Mouse (Mus musculus) hindbrain, postnatal 0 days (tissue): ENCODE measurements around the gene Hadhb. TPM values are rescaled to one million over a fixed set of nuclear protein-coding genes. Genes with fewer than 3 reads are reported as not detected.

Source experiments
- ATAC-seq: fragments of 200-750 bp; cut with Nextera tagmentation; 2 replicates; pipeline ENCODE4 v1.8.0; 2017; ENCODE audit warnings: mild to moderate bottlenecking, moderate TSS enrichment, moderate library complexity
- DNase-seq: peaks from one replicate; pipeline ENCODE4 v3.0.0-alpha.2; 2015; ENCODE audit warnings: low spot score
- H3K27ac ChIP-seq: fragments of 300-500 bp; sonication (generic); 2 replicates; pipeline ENCODE4 v1.5.1; 2014; ENCODE audit warnings: mild to moderate bottlenecking
- H3K27me3 ChIP-seq: fragments of 300-500 bp; sonication (generic); 2 replicates; pipeline ENCODE4 v1.6.1; 2014; ENCODE audit warnings: low read length, mixed read lengths; ENCODE audit not compliant: insufficient read depth
- H3K36me3 ChIP-seq: fragments of 300-500 bp; sonication (generic); 2 replicates; pipeline ENCODE4 v1.6.1; 2014; ENCODE audit warnings: low read length, mixed read lengths; ENCODE audit not compliant: insufficient read depth
- H3K4me1 ChIP-seq: fragments of 300-500 bp; sonication (generic); 2 replicates; pipeline ENCODE4 v1.6.1; 2014; ENCODE audit warnings: antibody characterized with exemption, low read length, mixed read lengths; ENCODE audit not compliant: insufficient read depth
- H3K4me2 ChIP-seq: fragments of 300-500 bp; sonication (generic); 2 replicates; pipeline ENCODE4 v1.6.1; 2014; ENCODE audit warnings: low read depth, mild to moderate bottlenecking, low read length, moderate library complexity, mixed read lengths
- H3K4me3 ChIP-seq: fragments of 300-500 bp; sonication (generic); 2 replicates; pipeline ENCODE4 v1.5.1; 2014; ENCODE audit warnings: low read length
- H3K9ac ChIP-seq: fragments of 300-500 bp; sonication (generic); replicated peaks from 2 replicates; pipeline ENCODE4 v1.6.1; 2014; ENCODE audit warnings: mild to moderate bottlenecking, low read length, moderate library complexity, mixed read lengths
- H3K9me3 ChIP-seq: fragments of 300-500 bp; sonication (generic); 2 replicates; pipeline ENCODE4 v1.6.1; 2016; ENCODE audit warnings: low read length, mixed read lengths
- CTCF ChIP-seq: IDR thresholded peaks from 2 replicates; pipeline ENCODE4 v1.5.1; 2016; ENCODE audit warnings: antibody characterized with exemption, control low read depth, low read depth
- WGBS: fragments of 180-500 bp; shearing (Covaris S2); extraction: QIAGEN DNeasy Blood & Tissue Kit; methylation state at CpG from one replicate; pipeline ENCODE4 v1.1.7; 2014; 5-methylcytosine and 5-hydroxymethylcytosine counted together
- polyA plus RNA-seq: library from polyadenylated mRNA; unstranded; fragments of >200 nt; fragmentation: Nextera tagmentation; extraction: Ambion mirVana; gene quantifications from 2 replicates; pipeline ENCODE4 v1.2.1, GENCODE M21; 2015
- total RNA-seq: library from RNA; depleted of rRNA; stranded (reverse); fragments of >200 nt; gene quantifications from 2 replicates; pipeline ENCODE4 v1.2.3, GENCODE M21; 2014

Hadhb gene
- total and polyA plus RNA-seq, 2 experiments from 2014 or later: 59.9 to 68.3 TPM

GRCm38 (mm10) chr5:30155395-30155792 is 346 bp downstream of the Hadhb start:
- ATAC-seq (peak; percentile 79), DNase-seq (no peak)
- Histone ChIP-seq H3K27ac (peak overlapping the region; percentile 91), H3K27me3 (no peaks in the 10 kb centered on the region), H3K9me3 (no peaks in the 10 kb centered on the region), H3K9ac (peak overlapping the region; percentile 82), H3K4me3 (peak overlapping the region; percentile 98), H3K4me2 (peak overlapping the region; percentile 76), H3K4me1 (0 out of 2 replicates have a peak, but pooled peaks cover 2% of the 10 kb centered on the region), H3K36me3 (no peaks in the 10 kb centered on the region)
- under 1% methylated on average over 31 of the region's 31 CpGs for WGBS
- TF ChIP-seq CTCF: no peak

- Histone ChIP-seq H3K4me2 (peak overlapping the region; percentile 76), H3K4me3 (peak overlapping the region; percentile 98), H3K36me3 (no peaks in the 10 kb centered on the region), H3K27ac (peak overlapping the region; percentile 91), H3K9me3 (no peaks in the 10 kb centered on the region), H3K4me1 (0 out of 2 replicates have a peak, but pooled peaks cover 2% of the 10 kb centered on the region), H3K9ac (peak overlapping the region; percentile 82), H3K27me3 (no peaks in the 10 kb centered on the region)
- DNase-seq (peak; percentile 45), ATAC-seq (no peak)
- no peak for TF ChIP-seq CTCF
- 34% methylated on average over 13 of the region's 13 CpGs for WGBS
Measured at GRCm38 (mm10) chr5:30155821-30156629, 977 bp downstream of the Hadhb start.

- Histone ChIP-seq H3K36me3 (no peaks in the 10 kb centered on the region), H3K4me1 (no peaks in the 10 kb centered on the region), H3K4me3 (no peak overlapping the region), H3K27ac (no peak overlapping the region), H3K9ac (no peak overlapping the region), H3K4me2 (no peak overlapping the region), H3K9me3 (no peaks in the 10 kb centered on the region), H3K27me3 (no peaks in the 10 kb centered on the region)
- DNase-seq (no peak), ATAC-seq (no peak)
- WGBS: 80% methylated on average over 6 of the region's 6 CpGs
- no peak for TF ChIP-seq CTCF
Measured at GRCm38 (mm10) chr5:30159601-30160000, 4.6 kb downstream of the Hadhb start.

- no peak for TF ChIP-seq CTCF
- Histone ChIP-seq H3K4me1 (no peaks in the 10 kb centered on the region), H3K4me2 (no peak overlapping the region), H3K9ac (no peak overlapping the region), H3K27ac (no peak overlapping the region), H3K27me3 (no peaks in the 10 kb centered on the region), H3K36me3 (no peaks in the 10 kb centered on the region), H3K4me3 (no peak overlapping the region), H3K9me3 (no peaks in the 10 kb centered on the region)
- WGBS: 84% methylated on average over 1 of the region's 1 CpGs
- no peak for ATAC-seq
- no peak for DNase-seq
Measured at GRCm38 (mm10) chr5:30161836-30162235, 6.8 kb downstream of the Hadhb start.

- ATAC-seq (no peak), DNase-seq (no peak)
- H3K9ac ChIP-seq: no peak overlapping the region
- H3K4me2 ChIP-seq: no peak overlapping the region
- no peak overlapping the region for H3K27ac ChIP-seq
- no peaks in the 10 kb centered on the region for H3K27me3 ChIP-seq
- no peaks in the 10 kb centered on the region for H3K4me1 ChIP-seq
- H3K36me3 ChIP-seq: no peaks in the 10 kb centered on the region
- H3K9me3 ChIP-seq: no peaks in the 10 kb centered on the region
- no peak for TF ChIP-seq CTCF
- no peak overlapping the region for H3K4me3 ChIP-seq
- 84% methylated on average over 6 of the region's 6 CpGs for WGBS
Measured at GRCm38 (mm10) chr5:30162339-30162738, 7.3 kb downstream of the Hadhb start.

GRCm38 (mm10) chr5:30165234-30165946 is 10.3 kb downstream of the Hadhb start:
- peaks cover 16% of the 10 kb centered on the region; the same call in 1 of the 2 replicates for H3K36me3 ChIP-seq
- 91% methylated on average over 5 of the region's 5 CpGs for WGBS
- no peaks in the 10 kb centered on the region for H3K4me1 ChIP-seq
- ATAC-seq (no peak), DNase-seq (no peak)
- H3K27me3 ChIP-seq: no peaks in the 10 kb centered on the region
- H3K4me2 ChIP-seq: no peak overlapping the region
- no peak overlapping the region for H3K27ac ChIP-seq
- H3K9ac ChIP-seq: no peak overlapping the region
- H3K9me3 ChIP-seq: no peaks in the 10 kb centered on the region
- no peak overlapping the region for H3K4me3 ChIP-seq
- no peak for TF ChIP-seq CTCF
